Mouse (Mus musculus) gastrocnemius, postnatal 10 days (tissue): ENCODE results near the gene Npas3. TPM values are rescaled to one million over a fixed set of nuclear protein-coding genes. Genes with fewer than 3 reads are reported as not detected.

ENCODE experiments used
- DNase-seq: peaks from one replicate; pipeline ENCODE4 v3.0.0; 2021; ENCODE audit warnings: mixed read lengths
- total RNA-seq, 2 experiments: library from RNA; stranded (reverse); gene quantifications; 2 replicates each; pipeline ENCODE4 v1.2.3; 2021

Gene Npas3
- total RNA-seq, 2 experiments from 2014 or later = 2.6 to 4.8 TPM

GRCm38 (mm10) chr12:53794718-53795400 lies 546.4 kb downstream of the Npas3 start:
- DNase-seq = no peak

- peak; percentile 10 for DNase-seq
These were observed 553.4 kb downstream of the Npas3 start for GRCm38 (mm10) chr12:53801831-53802230.

- no peak for DNase-seq
These were observed 553.9 kb downstream of the Npas3 start for GRCm38 (mm10) chr12:53802381-53802780.

- DNase-seq = no peak
These were observed 561.6 kb downstream of the Npas3 start for GRCm38 (mm10) chr12:53810081-53810480.

- no peak for DNase-seq
These were observed 565.8 kb downstream of the Npas3 start for GRCm38 (mm10) chr12:53814291-53814690.

- no peak for DNase-seq
These were observed 571.5 kb downstream of the Npas3 start for GRCm38 (mm10) chr12:53819982-53820381.

- no peak for DNase-seq
These were observed 574.4 kb downstream of the Npas3 start for GRCm38 (mm10) chr12:53822881-53823280.

GRCm38 (mm10) chr12:53825251-53825650 lies 576.8 kb downstream of the Npas3 start:
- DNase-seq = no peak

GRCm38 (mm10) chr12:53825898-53826605 lies 577.6 kb downstream of the Npas3 start:
- DNase-seq = no peak

- DNase-seq = no peak
These were observed 578.3 kb downstream of the Npas3 start for GRCm38 (mm10) chr12:53826812-53827211.

GRCm38 (mm10) chr12:53832590-53832989 lies 584.1 kb downstream of the Npas3 start:
- DNase-seq = no peak

- no peak for DNase-seq
These were observed 584.9 kb downstream of the Npas3 start for GRCm38 (mm10) chr12:53833348-53833747.

- no peak for DNase-seq
These were observed 587.7 kb downstream of the Npas3 start for GRCm38 (mm10) chr12:53836031-53836790.

- DNase-seq = no peak
These were observed 588.9 kb downstream of the Npas3 start for GRCm38 (mm10) chr12:53837408-53837807.

- no peak for DNase-seq
These were observed 590.1 kb downstream of the Npas3 start for GRCm38 (mm10) chr12:53838541-53838940.

GRCm38 (mm10) chr12:53841928-53842671 lies 593.6 kb downstream of the Npas3 start:
- no peak for DNase-seq

GRCm38 (mm10) chr12:53843626-53844025 lies 595.1 kb downstream of the Npas3 start:
- DNase-seq = no peak

GRCm38 (mm10) chr12:53846154-53846665 lies 597.7 kb downstream of the Npas3 start:
- no peak for DNase-seq

GRCm38 (mm10) chr12:53849263-53849662 lies 600.8 kb downstream of the Npas3 start:
- no peak for DNase-seq

- no peak for DNase-seq
These were observed 604.0 kb downstream of the Npas3 start for GRCm38 (mm10) chr12:53852432-53852831.

- DNase-seq = no peak
These were observed 611.7 kb downstream of the Npas3 start for GRCm38 (mm10) chr12:53860176-53860575.

- DNase-seq = no peak
These were observed 613.8 kb downstream of the Npas3 start for GRCm38 (mm10) chr12:53862281-53862680.
